In the genomic region with DNA sequence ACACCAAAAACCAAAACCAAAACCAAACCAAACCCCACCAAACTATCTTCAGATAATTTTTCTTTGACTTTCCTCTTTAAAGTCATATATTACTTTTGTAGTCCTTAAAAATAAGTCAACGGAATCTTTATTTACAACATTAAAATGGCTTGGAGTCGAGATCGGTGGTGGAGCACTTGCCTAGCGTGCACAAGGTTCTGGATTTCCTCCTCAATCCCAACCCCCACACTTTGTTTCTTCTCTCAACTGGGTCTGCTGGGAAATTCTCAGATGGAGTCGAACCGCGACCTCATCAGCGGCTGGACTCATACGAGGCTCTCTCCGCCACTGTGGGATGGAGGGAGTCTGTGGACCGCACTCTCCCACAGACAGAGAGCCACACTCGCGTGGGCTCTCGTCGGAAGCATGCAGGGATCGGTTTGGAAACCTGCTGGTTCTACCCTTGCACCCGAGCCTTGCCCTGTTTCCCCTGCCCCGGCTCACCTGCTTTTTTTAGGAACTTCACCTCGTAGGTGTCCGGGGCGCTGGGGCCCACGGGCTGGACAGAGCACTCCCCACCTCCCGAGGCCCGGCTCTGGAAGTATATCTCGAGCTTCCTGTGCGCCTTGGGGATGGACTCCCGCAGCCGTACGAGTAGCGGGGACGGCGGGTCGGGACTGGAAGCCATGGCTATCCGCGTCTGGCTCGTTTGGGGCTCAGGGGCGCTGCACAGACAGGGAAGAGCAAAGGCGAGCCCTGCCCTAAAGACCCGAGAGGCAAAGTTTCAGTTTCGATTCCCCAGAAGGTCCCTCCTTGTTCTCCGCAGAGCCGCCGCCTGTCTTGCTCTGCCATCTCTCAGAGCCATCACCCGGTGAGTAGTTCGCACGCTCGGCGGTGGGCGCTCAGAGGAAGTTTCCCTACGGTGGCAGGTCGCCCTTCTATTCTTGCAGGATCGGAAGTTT, we compare ENCODE assay signal across 8 mouse cellular contexts. TPM values are rescaled to one million over a fixed set of nuclear protein-coding genes. Genes with fewer than 3 reads are reported as not detected.
DNase-seq lines count a peak whose midpoint lies in the region; ATAC-seq lines count a peak whose summit lies in the region.

A gene (plus strand): TSS at position 260 of the 941 bp plus-strand sequence.
A gene (minus strand): TSS at position 941 of the 941 bp plus-strand sequence.

- peak within 1 kb of the TSS; percentile 84 for H3K4me2 ChIP-seq in forebrain, embryonic 14.5 days (ENCODE audit: low read length)
- H3K4me2 ChIP-seq in lung, embryonic 15.5 days: peak within 1 kb of the TSS; percentile 71

- ATAC-seq in cerebellum, adult (ENCODE audit: insufficient number of reproducible peaks, low FRiP score, low TSS enrichment): peak; percentile 66
- peak; percentile 63 for ATAC-seq in forebrain, embryonic 14.5 days
- peak; percentile 58 for ATAC-seq in lung, embryonic 15.5 days (ENCODE audit: borderline replicate concordance, extremely low read depth, low FRiP score, low TSS enrichment)
- ATAC-seq in neutrophil, adult 5-6 weeks (ENCODE audit: extremely low read depth, insufficient number of reproducible peaks, low FRiP score, poor library complexity, severe bottlenecking): peak; percentile 56; the same call in 1 of the 2 replicates

- no peaks in the 10 kb centered on the region for H3K27me3 ChIP-seq in forebrain, embryonic 14.5 days (replicated peaks; ENCODE audit: control insufficient read depth, insufficient read depth, low read length)
- no peaks in the 10 kb centered on the region; the same call in 1 of the 2 replicates for H3K27me3 ChIP-seq in lung, embryonic 15.5 days

- 2% methylated on average over 52 of the region's 52 CpGs for WGBS in forebrain, embryonic 14.5 days
- under 1% methylated on average over 52 of the region's 52 CpGs for WGBS in large intestine, adult 2 months
- 1% methylated on average over 52 of the region's 52 CpGs for WGBS in lung, embryonic 15.5 days

- no peak within 1 kb of the TSS for H3K27ac ChIP-seq in forebrain, embryonic 14.5 days (ENCODE audit: low read depth, low read length)
- H3K27ac ChIP-seq in lung, embryonic 15.5 days: peak within 1 kb of the TSS; percentile 54

- intact Hi-C loops in heart, postnatal 14 days (cut with DNase I): loop anchor here (1.0 to 10.0 kb wide), 2 partner anchors 64 to 204 kb away; no protein-coding TSS in a partner anchor

- peaks cover 8% of the 10 kb centered on the region for H3K4me1 ChIP-seq in forebrain, embryonic 14.5 days (ENCODE audit: control insufficient read depth, insufficient read depth, low read length)
- peaks cover 8% of the 10 kb centered on the region; the same call in 1 of the 2 replicates for H3K4me1 ChIP-seq in lung, embryonic 15.5 days

- peak within 1 kb of the TSS; percentile 75 for H3K9ac ChIP-seq in forebrain, embryonic 14.5 days (ENCODE audit: low read length)
- H3K9ac ChIP-seq in lung, embryonic 15.5 days: peak within 1 kb of the TSS; percentile 53

- no peaks in the 10 kb centered on the region for H3K9me3 ChIP-seq in forebrain, embryonic 14.5 days (replicated peaks; ENCODE audit: control insufficient read depth, low read length)
- no peaks in the 10 kb centered on the region for H3K9me3 ChIP-seq in lung, embryonic 15.5 days

- no peaks in the 10 kb centered on the region for H3K36me3 ChIP-seq in forebrain, embryonic 14.5 days (ENCODE audit: control insufficient read depth, insufficient read depth, low read length)
- no peaks in the 10 kb centered on the region for H3K36me3 ChIP-seq in lung, embryonic 15.5 days

- DNase-seq in ES-CJ7 (ENCODE audit: low read depth, low spot score): peak; percentile 44
- DNase-seq in forebrain, embryonic 14.5 days (ENCODE audit: low spot score): peak; percentile 50
- peak; percentile 65 to 69 for DNase-seq in heart, postnatal 14 days
- no peak for DNase-seq in large intestine, adult 2 months (ENCODE audit: low read depth, low spot score)
- peak; percentile 62 to 71 for DNase-seq in thymus, adult 18-20 months

- peak within 1 kb of the TSS; percentile 58 for H3K4me3 ChIP-seq in forebrain, embryonic 14.5 days (ENCODE audit: low read depth, low read length)
- peak within 1 kb of the TSS; percentile 60 for H3K4me3 ChIP-seq in lung, embryonic 15.5 days

RNA-seq across cellular contexts. Expression of the first gene that starts in this region (rescaled TPM):
- polyA plus RNA-seq in forebrain, embryonic 14.5 days (2014; fragmentation: Nextera tagmentation; extraction: Ambion mirVana): 2.5 and 3.1 TPM in 2 replicates
- total RNA-seq in heart, postnatal 14 days (2021): 10 to 100 TPM; 11.5 to 13.0 TPM
- 20.6 and 27.2 TPM in 2 replicates for polyA plus RNA-seq in large intestine, adult 2 months (2012; rRNA removed)
- polyA plus RNA-seq in lung, embryonic 15.5 days (2015; fragmentation: Nextera tagmentation; extraction: Ambion mirVana): 7.9 and 8.2 TPM in 2 replicates
- total RNA-seq in neutrophil, adult 5-6 weeks (2017): 99.3 and 100 TPM in 2 replicates

RNA-seq across cellular contexts. Expression of the second gene that starts in this region (rescaled TPM):
- 1.9 and 2.3 TPM in 2 replicates for polyA plus RNA-seq in forebrain, embryonic 14.5 days (2014; fragmentation: Nextera tagmentation; extraction: Ambion mirVana)
- 1 to 10 TPM; 9.4 to 9.9 TPM for total RNA-seq in heart, postnatal 14 days (2021)
- 19.4 and 30.1 TPM in 2 replicates for polyA plus RNA-seq in large intestine, adult 2 months (2012; rRNA removed)
- 5.0 and 5.8 TPM in 2 replicates for polyA plus RNA-seq in lung, embryonic 15.5 days (2015; fragmentation: Nextera tagmentation; extraction: Ambion mirVana)
- total RNA-seq in neutrophil, adult 5-6 weeks (2017): 45.9 and 56.1 TPM in 2 replicates
